Mouse (Mus musculus): ENCODE data around the gene Vmn1r214. TPM values are rescaled to one million over a fixed set of nuclear protein-coding genes. Genes with fewer than 3 reads are reported as not detected.

The Vmn1r214 gene
- not detected for total RNA-seq (2023)

DNA sequence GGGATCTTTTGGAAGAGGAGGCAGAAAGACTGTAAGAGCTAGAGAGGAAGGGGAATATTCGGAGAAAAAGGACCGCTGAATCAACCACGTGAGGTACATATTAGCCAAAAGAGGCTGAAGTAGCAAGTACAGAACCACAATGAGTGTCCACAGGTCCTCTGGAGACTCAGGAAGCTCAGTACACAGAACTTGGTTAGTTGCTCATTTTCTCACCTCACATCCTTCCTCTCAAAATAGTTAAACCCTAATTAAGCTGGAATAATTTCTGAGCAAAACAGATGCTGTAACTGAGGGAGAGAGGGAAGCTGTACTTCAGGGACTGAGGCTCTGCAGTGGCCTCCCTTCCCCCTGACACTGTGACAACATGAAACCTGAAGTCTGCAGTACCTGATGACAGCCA, at the start of gene Vmn1r214:
TSS of gene Vmn1r214 (plus strand) at position 301 of the 400 bp plus-strand sequence.

DNA sequence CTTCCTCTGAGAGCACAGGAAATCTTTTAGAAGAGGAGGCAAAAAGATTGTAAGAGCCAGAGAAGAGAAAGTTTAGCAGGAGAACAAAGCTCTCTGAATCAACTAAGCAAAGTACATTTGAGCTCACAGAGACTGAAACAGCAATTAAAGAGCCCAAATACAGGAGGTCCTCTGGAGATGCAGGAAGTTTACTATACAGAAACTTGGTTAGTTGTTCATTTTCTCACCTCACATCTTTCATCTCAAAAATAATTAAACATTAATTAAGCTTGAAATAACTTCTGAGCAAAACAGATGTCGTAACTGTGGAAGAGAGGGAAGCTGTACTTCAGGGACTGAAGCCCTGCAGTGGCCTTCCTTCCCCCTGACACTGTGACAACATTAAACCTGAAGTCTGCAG, 22.9 kb upstream of the Vmn1r214 start, which contains the start of gene Vmn1r213:
TSS of gene Vmn1r213 (plus strand) at position 301 of the 400 bp plus-strand sequence.

DNA sequence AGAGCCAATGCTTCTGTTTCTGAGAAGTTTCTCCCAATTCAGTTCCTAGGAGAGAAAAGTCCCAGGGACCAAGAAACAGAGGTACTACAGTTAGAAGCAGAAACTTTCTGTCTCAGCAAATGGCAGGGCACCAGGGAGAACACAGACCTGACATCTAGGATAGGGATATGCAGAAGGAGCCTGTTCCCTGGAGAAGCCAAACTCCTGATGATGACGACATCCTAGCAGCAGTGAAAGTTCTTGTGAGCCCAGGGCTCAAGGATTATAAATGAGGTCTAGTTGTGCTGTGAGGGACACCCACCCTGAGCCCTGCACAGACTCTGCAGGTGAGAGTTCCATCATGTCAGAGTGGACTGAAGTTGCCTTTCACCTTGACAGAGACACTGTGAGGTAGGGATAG, 37.5 kb downstream of the Vmn1r214 start, which contains the start of gene Vmn1r215:
TSS of gene Vmn1r215 (plus strand) at position 301 of the 400 bp plus-strand sequence.

Other genes starting within 250 kb of the Vmn1r214 start
- under 1 TPM in 1 of 2 experiments, not detected in 1; 0.08 TPM for gene Vmn1r209, start 220.7 kb upstream of the Vmn1r214 start, total RNA-seq (2023)
- not detected for gene Vmn1r210, start 199.1 kb upstream of the Vmn1r214 start, total RNA-seq (2023)
- gene Vmn1r211, start 172.9 kb upstream of the Vmn1r214 start, total RNA-seq (2023): not detected
- gene Vmn1r212, start 146.2 kb upstream of the Vmn1r214 start, total RNA-seq (2023): not detected
- not detected for gene Vmn1r213, start 22.8 kb upstream of the Vmn1r214 start, total RNA-seq (2023)
- not detected for gene Vmn1r215, start 37.6 kb downstream of the Vmn1r214 start, total RNA-seq (2023)
- gene Vmn1r217, start 87.8 kb downstream of the Vmn1r214 start, total RNA-seq (2023): not detected
- gene Vmn1r218, start 102.7 kb downstream of the Vmn1r214 start, total RNA-seq (2023): not detected
- gene Vmn1r219, start 128.9 kb downstream of the Vmn1r214 start, total RNA-seq (2023): not detected
- gene Vmn1r220, start 157.6 kb downstream of the Vmn1r214 start, total RNA-seq (2023): not detected
- not detected for gene Vmn1r221, start 183.7 kb downstream of the Vmn1r214 start, total RNA-seq (2023)
- gene Vmn1r222, start 205.5 kb downstream of the Vmn1r214 start, total RNA-seq (2023): not detected
- not detected for gene Vmn1r223, start 216.7 kb downstream of the Vmn1r214 start, total RNA-seq (2023)